Mouse (Mus musculus) thymus, adult 2 months (tissue): ENCODE measurements around the gene Gm21992.

Experiments
- CTCF ChIP-seq: fragments of 200-500 bp; IDR thresholded peaks from 2 replicates; pipeline ENCODE4 v1.5.1; 2012; ENCODE audit warnings: mild to moderate bottlenecking, control low read depth, low read length, moderate library complexity, borderline replicate concordance; ENCODE audit not compliant: control insufficient read depth, poor library complexity, insufficient read depth; ENCODE audit errors: extremely low read depth
- POLR2A ChIP-seq: fragments of 200-500 bp; IDR thresholded peaks from 2 replicates; pipeline ENCODE4 v1.6.1; 2012; ENCODE audit warnings: mild to moderate bottlenecking, low read length, control low read depth, moderate library complexity; ENCODE audit not compliant: control insufficient read depth, poor library complexity, insufficient read depth; ENCODE audit errors: extremely low read depth

- TF ChIP-seq POLR2A (no peak), CTCF (no peak)
Observed at GRCm38 (mm10) chr19:4767507-4768148, 43.8 kb downstream of the Gm21992 start.
